Mouse (Mus musculus): ENCODE measurements around the gene Farp1.

DNA sequence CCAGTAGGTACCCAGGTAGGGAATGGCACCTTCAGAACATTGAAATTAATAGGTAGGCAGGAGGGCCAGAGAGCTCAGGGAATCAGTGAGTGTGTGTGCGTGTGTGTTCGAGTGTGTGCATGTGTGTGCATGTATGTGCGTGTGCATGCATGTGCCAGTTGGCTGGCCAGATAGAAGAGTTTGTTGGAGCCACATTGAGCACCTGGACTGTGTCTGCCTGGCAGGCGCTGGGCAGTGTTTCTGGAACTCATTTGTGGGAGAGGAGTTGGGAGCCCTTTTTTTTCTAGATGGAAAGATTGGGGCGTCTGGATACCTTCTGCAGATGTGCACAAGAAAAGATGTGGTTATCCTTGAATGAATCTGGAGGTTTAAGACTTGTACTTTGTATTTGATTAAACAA, 19.1 kb downstream of the Farp1 start:
- TF ChIP-seq CTCF (IDR thresholded peaks at IDR 0.05; ENCODE audit: borderline replicate concordance, insufficient read depth, low read depth, low read length) (no peak), POLR2A (IDR thresholded peaks at IDR 0.05; ENCODE audit: borderline replicate concordance, insufficient read depth, low read length) (no peak)
